Mouse (Mus musculus) liver, adult 2 months (tissue): ENCODE measurements around the gene Ctsd. TPM values are rescaled to one million over a fixed set of nuclear protein-coding genes. Genes with fewer than 3 reads are reported as not detected.

ENCODE experiments used
- DNase-seq: peaks from one replicate; pipeline ENCODE4 v3.0.0-alpha.2; 2011; ENCODE audit warnings: low read depth, low spot score; ENCODE audit errors: extremely low read depth
- H3K27ac ChIP-seq: fragments of 200-500 bp; replicated peaks from 2 replicates; pipeline ENCODE4 v1.5.1; 2012; ENCODE audit warnings: low read depth, mild to moderate bottlenecking, control low read depth, inconsistent platforms, low read length; ENCODE audit not compliant: insufficient read depth
- H3K27me3 ChIP-seq: fragments of 200-500 bp; 2 replicates; pipeline ENCODE4 v1.6.1; 2012; ENCODE audit warnings: mild to moderate bottlenecking, moderate library complexity, low read length, inconsistent platforms; ENCODE audit not compliant: control insufficient read depth, insufficient read depth
- H3K36me3 ChIP-seq: fragments of 200-500 bp; 2 replicates; pipeline ENCODE4 v1.6.1; 2012; ENCODE audit warnings: low read length, inconsistent platforms; ENCODE audit not compliant: control insufficient read depth, insufficient read depth
- H3K4me1 ChIP-seq: fragments of 200-500 bp; 2 replicates; pipeline ENCODE4 v1.6.1; 2011; ENCODE audit warnings: low read length; ENCODE audit not compliant: control insufficient read depth, insufficient read depth
- H3K4me3 ChIP-seq: fragments of 200-500 bp; 2 replicates; pipeline ENCODE4 v1.5.1; 2011; ENCODE audit warnings: low read depth, mild to moderate bottlenecking, control low read depth, low read length, moderate library complexity; ENCODE audit not compliant: insufficient read depth
- H3K79me2 ChIP-seq: fragments of 200-500 bp; 2 replicates; pipeline ENCODE4 v1.6.1; 2012; ENCODE audit warnings: inconsistent platforms, mild to moderate bottlenecking, low read length, moderate library complexity; ENCODE audit not compliant: control insufficient read depth, insufficient read depth
- H3K9ac ChIP-seq: fragments of 200-500 bp; 2 replicates; pipeline ENCODE4 v1.6.1; 2012; ENCODE audit warnings: low read depth, mild to moderate bottlenecking, control low read depth, inconsistent platforms, low read length
- CTCF ChIP-seq: fragments of 200-500 bp; IDR thresholded peaks from 2 replicates; pipeline ENCODE4 v1.5.1; 2011; ENCODE audit warnings: low read depth, low read length, control low read depth
- POLR2A ChIP-seq: fragments of 200-500 bp; IDR thresholded peaks from 2 replicates; pipeline ENCODE4 v1.6.1; 2011; ENCODE audit warnings: low read length, control low read depth; ENCODE audit not compliant: insufficient read depth; ENCODE audit errors: extremely low read depth
- WGBS: fragments of 180-500 bp; shearing (Covaris S2); methylation state at CpG from one replicate; pipeline ENCODE4 v1.1.7; 2018; 5-methylcytosine and 5-hydroxymethylcytosine counted together
- polyA plus RNA-seq: library from polyadenylated mRNA; depleted of rRNA; stranded (reverse); fragments of >200 nt; gene quantifications from 2 replicates; pipeline ENCODE4 v1.2.3, GENCODE M21; 2012
- total RNA-seq: library from RNA; depleted of rRNA; stranded (reverse); fragments of >200 nt; gene quantifications from 2 replicates; pipeline ENCODE4 v1.2.3, GENCODE M21; 2014

The Ctsd gene
- total and polyA plus RNA-seq, 2 experiments, result 215 to 444 TPM

GRCm38 (mm10) chr7:142368856-142369255, 19.0 kb downstream of the Ctsd start:
- TF ChIP-seq CTCF (no peak), POLR2A (no peak)
- Histone ChIP-seq H3K4me3 (no peak overlapping the region), H3K27ac (no peak overlapping the region), H3K27me3 (0 out of 2 replicates have a peak, but pooled peaks cover 4% of the 10 kb centered on the region), H3K9ac (no peak overlapping the region), H3K36me3 (no peaks in the 10 kb centered on the region), H3K79me2 (no peaks in the 10 kb centered on the region), H3K4me1 (no peaks in the 10 kb centered on the region; the same call in 1 of the 2 replicates)
- DNase-seq, result no peak
- WGBS, result 83% methylated on average over 2 of the region's 2 CpGs

- Histone ChIP-seq H3K4me3 (no peak overlapping the region), H3K27ac (no peak overlapping the region), H3K79me2 (no peaks in the 10 kb centered on the region), H3K27me3 (no peaks in the 10 kb centered on the region), H3K9ac (no peak overlapping the region), H3K36me3 (no peaks in the 10 kb centered on the region), H3K4me1 (no peaks in the 10 kb centered on the region)
- WGBS, result 78% methylated on average over 4 of the region's 4 CpGs
- TF ChIP-seq POLR2A, result no peak
- TF ChIP-seq CTCF, result no peak
- no peak for DNase-seq
Observed at GRCm38 (mm10) chr7:142363107-142363506, 24.7 kb downstream of the Ctsd start.

GRCm38 (mm10) chr7:142360743-142361142, 27.1 kb downstream of the Ctsd start:
- Histone ChIP-seq H3K4me1 (no peaks in the 10 kb centered on the region), H3K79me2 (no peaks in the 10 kb centered on the region), H3K36me3 (no peaks in the 10 kb centered on the region), H3K27me3 (no peaks in the 10 kb centered on the region), H3K4me3 (no peak overlapping the region), H3K9ac (no peak overlapping the region), H3K27ac (no peak overlapping the region)
- DNase-seq, result no peak
- TF ChIP-seq CTCF (0 out of 2 replicates have a peak, but pooled peaks have one; percentile 11), POLR2A (no peak)

- TF ChIP-seq CTCF (no peak), POLR2A (no peak)
- Histone ChIP-seq H3K79me2 (no peaks in the 10 kb centered on the region), H3K27me3 (no peaks in the 10 kb centered on the region), H3K36me3 (no peaks in the 10 kb centered on the region), H3K4me3 (no peak overlapping the region), H3K4me1 (no peaks in the 10 kb centered on the region), H3K9ac (no peak overlapping the region), H3K27ac (no peak overlapping the region)
- DNase-seq, result no peak
- 73% methylated on average over 8 of the region's 8 CpGs for WGBS
Observed at GRCm38 (mm10) chr7:142359129-142359528, 28.7 kb downstream of the Ctsd start.

GRCm38 (mm10) chr7:142357566-142357965, 30.3 kb downstream of the Ctsd start:
- no peak for DNase-seq
- Histone ChIP-seq H3K79me2 (no peaks in the 10 kb centered on the region), H3K27ac (no peak overlapping the region), H3K4me1 (no peaks in the 10 kb centered on the region), H3K36me3 (no peaks in the 10 kb centered on the region), H3K27me3 (no peaks in the 10 kb centered on the region), H3K4me3 (no peak overlapping the region), H3K9ac (no peak overlapping the region)
- TF ChIP-seq POLR2A, result no peak
- TF ChIP-seq CTCF, result no peak
- WGBS, result 80% methylated on average over 3 of the region's 3 CpGs

- TF ChIP-seq CTCF (no peak), POLR2A (no peak)
- H3K27ac ChIP-seq, result no peak overlapping the region
- H3K79me2 ChIP-seq, result no peaks in the 10 kb centered on the region
- WGBS, result 61% methylated on average over 8 of the region's 8 CpGs
- H3K4me1 ChIP-seq, result no peaks in the 10 kb centered on the region
- DNase-seq, result no peak
- no peak overlapping the region for H3K9ac ChIP-seq
- H3K27me3 ChIP-seq, result no peaks in the 10 kb centered on the region
- no peaks in the 10 kb centered on the region for H3K36me3 ChIP-seq
- no peak overlapping the region for H3K4me3 ChIP-seq
Observed at GRCm38 (mm10) chr7:142354661-142355233, 33.1 kb downstream of the Ctsd start.
